ENCODE assay signal across 24 mouse cellular contexts in the genomic region with DNA sequence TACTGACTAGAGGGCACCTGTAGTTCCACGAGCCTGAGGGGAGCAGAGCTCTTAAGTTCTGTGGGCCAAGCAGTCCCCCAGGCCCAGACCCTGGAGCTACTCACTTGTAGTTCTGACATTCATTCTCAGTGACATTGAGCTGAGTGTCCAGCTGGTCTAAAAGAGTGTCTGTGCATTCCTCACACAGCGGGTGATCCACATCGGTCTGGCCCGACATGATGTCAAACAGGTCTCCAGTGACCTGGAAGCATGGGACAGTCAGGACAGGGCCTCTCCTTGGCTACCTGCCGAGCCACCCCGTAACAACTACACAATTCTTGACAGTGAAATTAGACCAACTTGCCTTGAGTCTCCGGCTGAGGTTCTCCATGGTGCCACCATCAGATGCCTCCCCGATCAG. TPM values are rescaled to one million over a fixed set of nuclear protein-coding genes. Genes with fewer than 3 reads are reported as not detected.
DNase-seq lines count a peak whose midpoint lies in the region; ATAC-seq lines count a peak whose summit lies in the region.
"Had no signal": no experiment of that assay in that cellular context is flagged by ENCODE, and none has a peak within 500 bp of the region (broad histone marks: within the 10 kb centered on the region; RNA-seq: fewer than 3 reads in every experiment).

No protein-coding gene starts in this region.

- no peak overlapping the region for H3K4me2 ChIP-seq in midbrain, embryonic 11.5 days
- no peak overlapping the region for H3K4me2 ChIP-seq in midbrain, embryonic 13.5 days (replicated peaks)
- H3K4me2 ChIP-seq: embryonic facial prominence, embryonic 12.5 days; forebrain, embryonic 12.5 days had no signal

- DNase-seq in midbrain, embryonic 11.5 days (ENCODE audit: low spot score, missing footprints) = peak; percentile 33
- DNase-seq in R1 (ENCODE audit: low read depth, low spot score) = peak; percentile 36
- DNase-seq in retina, embryonic 14.5 days (ENCODE audit: low spot score) = peak; percentile 45
- DNase-seq in lung, postnatal 36 days = no peak
- no peak for DNase-seq in embryonic facial prominence, embryonic 10.5 days (ENCODE audit: low spot score)
- no peak for DNase-seq in heart, adult 8-10 months (ENCODE audit: low spot score)
- DNase-seq: adrenal gland, adult 2 months; adrenal gland, postnatal 10 days; adrenal gland, postnatal 25 days; cerebellum, adult 11 months; cerebellum, adult 18-20 months; cerebellum, adult 8-10 months; cerebellum, adult 9-11 months; cerebellum, postnatal 14 days; cerebellum, postnatal 36 days; embryo, embryonic 11 days had no signal

- no peak for ATAC-seq in midbrain, embryonic 11.5 days (ENCODE audit: low FRiP score)
- ATAC-seq in midbrain, embryonic 13.5 days = no peak
- ATAC-seq: forebrain, embryonic 14.5 days; forebrain, embryonic 16.5 days; Patski had no signal

- no peak overlapping the region for H3K27ac ChIP-seq in midbrain, embryonic 11.5 days (ENCODE audit: low read depth, low read length)
- no peak overlapping the region for H3K27ac ChIP-seq in midbrain, embryonic 13.5 days
- no peak overlapping the region for H3K27ac ChIP-seq in embryonic facial prominence, embryonic 10.5 days (replicated peaks)
- H3K27ac ChIP-seq: embryonic facial prominence, embryonic 12.5 days; forebrain, embryonic 10.5 days; forebrain, embryonic 12.5 days had no signal

- no peak overlapping the region for H3K4me3 ChIP-seq in midbrain, embryonic 11.5 days (ENCODE audit: low read depth, low read length)
- no peak overlapping the region for H3K4me3 ChIP-seq in midbrain, embryonic 13.5 days (replicated peaks)
- no peak overlapping the region for H3K4me3 ChIP-seq in embryonic facial prominence, embryonic 10.5 days
- H3K4me3 ChIP-seq: embryonic facial prominence, embryonic 12.5 days; erythroblast, embryonic 14.5 days; forebrain, embryonic 10.5 days; forebrain, embryonic 12.5 days had no signal

- no peaks in the 10 kb centered on the region for H3K9me3 ChIP-seq in midbrain, embryonic 11.5 days (ENCODE audit: control insufficient read depth, low read length)
- H3K9me3 ChIP-seq in midbrain, embryonic 13.5 days = no peaks in the 10 kb centered on the region
- H3K9me3 ChIP-seq in embryonic facial prominence, embryonic 10.5 days = no peaks in the 10 kb centered on the region
- H3K9me3 ChIP-seq: embryonic facial prominence, embryonic 12.5 days; forebrain, embryonic 10.5 days; forebrain, embryonic 12.5 days had no signal

- peaks cover 10% of the 10 kb centered on the region; the same call in 1 of the 2 replicates for H3K36me3 ChIP-seq in midbrain, embryonic 11.5 days (ENCODE audit: control insufficient read depth, insufficient read depth, low read length)
- H3K36me3 ChIP-seq in midbrain, embryonic 13.5 days = peaks cover 86% of the 10 kb centered on the region
- peaks cover 97% of the 10 kb centered on the region for H3K36me3 ChIP-seq in embryonic facial prominence, embryonic 10.5 days (replicated peaks)

- H3K9ac ChIP-seq in midbrain, embryonic 11.5 days (ENCODE audit: low read length) = no peak overlapping the region
- H3K9ac ChIP-seq in midbrain, embryonic 13.5 days (replicated peaks) = no peak overlapping the region
- H3K9ac ChIP-seq: embryonic facial prominence, embryonic 12.5 days; forebrain, embryonic 12.5 days had no signal

- H3K4me1 ChIP-seq in midbrain, embryonic 11.5 days (ENCODE audit: control insufficient read depth, insufficient read depth, low read length) = 0 out of 2 replicates have a peak, but pooled peaks cover under 1% of the 10 kb centered on the region
- peaks cover 5% of the 10 kb centered on the region for H3K4me1 ChIP-seq in midbrain, embryonic 13.5 days (replicated peaks)
- peaks cover 1% of the 10 kb centered on the region; the same call in 1 of the 2 replicates for H3K4me1 ChIP-seq in embryonic facial prominence, embryonic 10.5 days
- H3K4me1 ChIP-seq: embryonic facial prominence, embryonic 12.5 days had no signal

- no peaks in the 10 kb centered on the region for H3K27me3 ChIP-seq in midbrain, embryonic 11.5 days (ENCODE audit: control insufficient read depth, insufficient read depth, low read length)
- no peaks in the 10 kb centered on the region for H3K27me3 ChIP-seq in midbrain, embryonic 13.5 days
- no peaks in the 10 kb centered on the region for H3K27me3 ChIP-seq in embryonic facial prominence, embryonic 10.5 days (replicated peaks; ENCODE audit: low read depth, poor library complexity, severe bottlenecking)
- H3K27me3 ChIP-seq: embryonic facial prominence, embryonic 12.5 days; forebrain, embryonic 12.5 days; Patski had no signal

- 90% methylated on average over 8 of the region's 8 CpGs for WGBS in midbrain, embryonic 11.5 days
- 92% methylated on average over 8 of the region's 8 CpGs for WGBS in midbrain, embryonic 13.5 days
- WGBS in embryonic facial prominence, embryonic 10.5 days = 90% methylated on average over 8 of the region's 8 CpGs

RNA-seq across cellular contexts. Expression of a gene that starts 6.9 kb away (rescaled TPM):
- polyA plus RNA-seq in midbrain, embryonic 11.5 days (2014; fragmentation: Nextera tagmentation; extraction: Ambion mirVana) = 163 and 179 TPM in 2 replicates
- polyA plus RNA-seq in midbrain, embryonic 13.5 days (2015; fragmentation: Nextera tagmentation; extraction: Ambion mirVana) = 178 and 194 TPM in 2 replicates
- 141 and 154 TPM in 2 replicates for polyA plus RNA-seq in embryonic facial prominence, embryonic 10.5 days (2016; fragmentation: Nextera tagmentation; extraction: Ambion mirVana)
- 100 to 1,000 TPM in 2 of 4 experiments, 10 to 100 TPM in 2; 78.6 to 116 (median 100) TPM for total RNA-seq in heart, adult 8-10 months (2022)

RNA-seq across cellular contexts. Expression of a gene that starts 16.3 kb away (rescaled TPM):
- polyA plus RNA-seq in midbrain, embryonic 11.5 days (2014; fragmentation: Nextera tagmentation; extraction: Ambion mirVana) = 213 and 220 TPM in 2 replicates
- polyA plus RNA-seq in midbrain, embryonic 13.5 days (2015; fragmentation: Nextera tagmentation; extraction: Ambion mirVana) = 210 and 213 TPM in 2 replicates
- 200 and 203 TPM in 2 replicates for polyA plus RNA-seq in embryonic facial prominence, embryonic 10.5 days (2016; fragmentation: Nextera tagmentation; extraction: Ambion mirVana)
- 100 to 1,000 TPM in 2 of 4 experiments, 10 to 100 TPM in 2; 93.0 to 105 (median 98.0) TPM for total RNA-seq in heart, adult 8-10 months (2022)

RNA-seq across cellular contexts. Expression of a gene that starts 16.4 kb away (rescaled TPM):
- polyA plus RNA-seq in midbrain, embryonic 11.5 days (2014; fragmentation: Nextera tagmentation; extraction: Ambion mirVana) = 1.4 and 1.7 TPM in 2 replicates
- 1.2 and 1.3 TPM in 2 replicates for polyA plus RNA-seq in midbrain, embryonic 13.5 days (2015; fragmentation: Nextera tagmentation; extraction: Ambion mirVana)
- polyA plus RNA-seq in embryonic facial prominence, embryonic 10.5 days (2016; fragmentation: Nextera tagmentation; extraction: Ambion mirVana) = 1.3 and 1.4 TPM in 2 replicates
- total RNA-seq in heart, adult 8-10 months (2022) = under 1 TPM in 3 of 4 experiments, not detected in 1; 0.14 to 0.29 (median 0.22) TPM
- polyA plus RNA-seq: erythroblast, embryonic 14.5 days had no signal

RNA-seq across cellular contexts. Expression of a gene that starts 20.8 kb away (rescaled TPM):
- 146 and 154 TPM in 2 replicates for polyA plus RNA-seq in midbrain, embryonic 11.5 days (2014; fragmentation: Nextera tagmentation; extraction: Ambion mirVana)
- polyA plus RNA-seq in midbrain, embryonic 13.5 days (2015; fragmentation: Nextera tagmentation; extraction: Ambion mirVana) = 126 and 134 TPM in 2 replicates
- polyA plus RNA-seq in embryonic facial prominence, embryonic 10.5 days (2016; fragmentation: Nextera tagmentation; extraction: Ambion mirVana) = 189 and 203 TPM in 2 replicates
- 10 to 100 TPM; 66.4 to 85.0 (median 73.6) TPM for total RNA-seq in heart, adult 8-10 months (2022)

RNA-seq across cellular contexts. Expression of a gene that starts 29.7 kb away (rescaled TPM):
- polyA plus RNA-seq in midbrain, embryonic 11.5 days (2014; fragmentation: Nextera tagmentation; extraction: Ambion mirVana) = 1.3 and 1.4 TPM in 2 replicates
- 2.4 and 2.5 TPM in 2 replicates for polyA plus RNA-seq in midbrain, embryonic 13.5 days (2015; fragmentation: Nextera tagmentation; extraction: Ambion mirVana)
- 2.6 and 3.4 TPM in 2 replicates for polyA plus RNA-seq in embryonic facial prominence, embryonic 10.5 days (2016; fragmentation: Nextera tagmentation; extraction: Ambion mirVana)
- total RNA-seq in heart, adult 8-10 months (2022) = 1 to 10 TPM; 1.4 to 1.9 (median 1.7) TPM

Comparison
In these comparisons a context has a peak if more than half of its experiments do, and no peak if none do; other contexts are left out.
1. DNase-seq: peak in midbrain, embryonic 11.5 days (single experiment), R1 (single experiment) and retina, embryonic 14.5 days (single experiment); none in lung, postnatal 36 days (single experiment), embryonic facial prominence, embryonic 10.5 days (single experiment) and heart, adult 8-10 months (single experiment).